Mouse (Mus musculus) CD4-positive, CD25-positive, alpha-beta regulatory T cell, adult 2 months (primary cell): ENCODE measurements around the gene Uggt2.

Source experiments
- DNase-seq: peaks from one replicate; pipeline ENCODE4 v3.0.0-alpha.2; 2012; ENCODE audit warnings: low read depth, low spot score

Gene Uggt2

GRCm38 (mm10) chr14:119037076-119037683 lies 62.0 kb downstream of the Uggt2 start:
- DNase-seq, result no peak

- DNase-seq, result no peak
These were observed 71.5 kb downstream of the Uggt2 start for GRCm38 (mm10) chr14:119027675-119028253.

- peak; percentile 91 for DNase-seq
These were observed 72.1 kb downstream of the Uggt2 start for GRCm38 (mm10) chr14:119027130-119027529.

- peak; percentile 49 for DNase-seq
These were observed 73.3 kb downstream of the Uggt2 start for GRCm38 (mm10) chr14:119025889-119026288.

GRCm38 (mm10) chr14:119013549-119013948 lies 85.7 kb downstream of the Uggt2 start:
- no peak for DNase-seq

- DNase-seq, result peak; percentile 71
These were observed 86.4 kb downstream of the Uggt2 start for GRCm38 (mm10) chr14:119012607-119013431.

- DNase-seq, result no peak
These were observed 89.7 kb downstream of the Uggt2 start for GRCm38 (mm10) chr14:119009531-119009930.

- DNase-seq, result peak; percentile 52
These were observed 91.1 kb downstream of the Uggt2 start for GRCm38 (mm10) chr14:119008031-119008590.

- peak; percentile 99 for DNase-seq
These were observed 91.9 kb downstream of the Uggt2 start for GRCm38 (mm10) chr14:119007103-119007951.

- DNase-seq, result peak; percentile 57
These were observed 92.7 kb downstream of the Uggt2 start for GRCm38 (mm10) chr14:119006441-119007102.

GRCm38 (mm10) chr14:119005834-119006233 lies 93.4 kb downstream of the Uggt2 start:
- DNase-seq, result no peak

GRCm38 (mm10) chr14:119003320-119003719 lies 95.9 kb downstream of the Uggt2 start:
- DNase-seq, result peak; percentile 75

GRCm38 (mm10) chr14:118995226-118995925 lies 103.9 kb downstream of the Uggt2 start:
- no peak for DNase-seq

GRCm38 (mm10) chr14:118987523-118988496 lies 111.4 kb downstream of the Uggt2 start:
- no peak for DNase-seq

GRCm38 (mm10) chr14:118986653-118987522 lies 112.3 kb downstream of the Uggt2 start:
- peak; percentile 85 for DNase-seq

- DNase-seq, result no peak
These were observed 115.1 kb downstream of the Uggt2 start for GRCm38 (mm10) chr14:118984161-118984560.

GRCm38 (mm10) chr14:118983396-118983795 lies 115.8 kb downstream of the Uggt2 start:
- no peak for DNase-seq
